Mouse (Mus musculus) macrophage (primary cell): ENCODE data around the gene Tmco1. TPM values are rescaled to one million over a fixed set of nuclear protein-coding genes. Genes with fewer than 3 reads are reported as not detected.
"Not testable (repeated sequence)": the region's sequence is repeated elsewhere in the genome, so short reads cannot be mapped to it uniquely, and the experiment has no call there.

ENCODE experiments used
- H3K27ac ChIP-seq: fragments of 350-480 bp; formaldehyde crosslinking; 2 replicates; pipeline ENCODE4 v1.9.0; 2021
- H3K36me3 ChIP-seq: fragments of 350-480 bp; formaldehyde crosslinking; 2 replicates; pipeline ENCODE4 v1.9.0; 2021; ENCODE audit errors: inconsistent target
- H3K4me3 ChIP-seq: fragments of 350-480 bp; formaldehyde crosslinking; 2 replicates; pipeline ENCODE4 v1.9.0; 2021; ENCODE audit errors: inconsistent target
- H3K79me2 ChIP-seq: fragments of 350-480 bp; formaldehyde crosslinking; 2 replicates; pipeline ENCODE4 v1.9.0; 2021; ENCODE audit errors: inconsistent target
- WGBS: methylation state at CpG from one replicate; pipeline ENCODE4 v1.1.7; 2026; ENCODE audit warnings: inconsistent platforms; ENCODE audit not compliant: missing documents; 5-methylcytosine and 5-hydroxymethylcytosine counted together
- polyA plus RNA-seq: library from polyadenylated mRNA; stranded (reverse); fragments of 250-400 nt; gene quantifications from 3 replicates; pipeline ENCODE4 v1.2.4, GENCODE M21; 2018; ENCODE audit warnings: inconsistent platforms

The Tmco1 gene
- polyA plus RNA-seq, 1 experiment from 2014 or later: 127 TPM

DNA sequence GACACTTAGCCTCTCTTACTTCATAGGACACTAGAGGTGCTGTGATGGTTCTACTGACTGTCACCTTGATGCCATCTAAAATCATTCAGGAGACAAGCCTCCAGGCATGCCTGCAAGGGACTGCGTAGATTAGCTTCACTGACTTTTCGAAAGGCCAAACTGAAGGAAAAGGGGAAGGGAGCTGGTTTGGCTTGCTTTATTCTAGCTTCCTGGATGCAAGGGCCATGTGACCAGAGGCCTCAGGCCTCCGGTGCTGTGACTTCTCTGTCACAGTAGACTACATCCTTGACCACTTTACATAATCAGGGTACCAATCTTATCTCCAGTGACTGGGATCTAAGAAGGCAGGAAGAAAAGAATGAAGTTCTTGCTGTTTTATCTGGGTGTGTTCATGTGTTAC, 28.2 kb downstream of the Tmco1 start:
- H3K36me3 ChIP-seq: no peaks in the 10 kb centered on the region
- no peaks in the 10 kb centered on the region for H3K79me2 ChIP-seq
- 18% methylated on average over 3 of the region's 3 CpGs for WGBS
- H3K4me3 ChIP-seq: no peak overlapping the region
- H3K27ac ChIP-seq: peak overlapping the region; percentile 90

DNA sequence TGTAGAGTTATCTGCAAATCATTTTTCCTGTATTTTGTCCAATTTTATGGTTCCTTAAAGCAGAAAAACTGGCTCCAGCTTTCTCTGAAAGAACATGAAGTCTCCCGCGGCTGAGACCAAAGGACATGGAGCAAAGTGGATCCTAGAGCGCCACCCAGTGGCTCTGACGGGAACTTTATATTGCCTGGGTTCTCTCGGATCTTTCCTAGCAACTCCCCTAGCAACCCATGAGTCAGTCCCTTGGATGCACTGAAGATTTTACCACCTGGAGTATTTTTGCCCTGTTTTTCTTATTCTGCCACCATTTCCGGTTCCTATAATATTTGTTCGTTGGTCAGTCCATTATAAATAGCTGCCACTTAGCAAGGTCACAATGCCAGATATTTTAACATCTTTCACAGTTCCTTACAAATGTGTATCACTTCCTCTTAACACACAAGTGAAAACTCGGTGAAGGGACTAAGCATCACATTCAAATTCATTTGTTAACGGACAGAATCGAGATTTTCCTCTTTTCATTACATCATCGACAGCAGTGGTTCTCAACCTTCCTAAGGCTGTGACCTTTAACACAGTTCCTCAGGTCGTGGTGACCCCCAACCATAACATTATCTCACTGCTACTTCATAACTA, 29.4 kb downstream of the Tmco1 start:
- no peaks in the 10 kb centered on the region for H3K36me3 ChIP-seq
- no peak overlapping the region for H3K4me3 ChIP-seq
- WGBS: 1% methylated on average over 12 of the region's 12 CpGs
- H3K27ac ChIP-seq: peak overlapping the region; percentile 90
- no peaks in the 10 kb centered on the region for H3K79me2 ChIP-seq

DNA sequence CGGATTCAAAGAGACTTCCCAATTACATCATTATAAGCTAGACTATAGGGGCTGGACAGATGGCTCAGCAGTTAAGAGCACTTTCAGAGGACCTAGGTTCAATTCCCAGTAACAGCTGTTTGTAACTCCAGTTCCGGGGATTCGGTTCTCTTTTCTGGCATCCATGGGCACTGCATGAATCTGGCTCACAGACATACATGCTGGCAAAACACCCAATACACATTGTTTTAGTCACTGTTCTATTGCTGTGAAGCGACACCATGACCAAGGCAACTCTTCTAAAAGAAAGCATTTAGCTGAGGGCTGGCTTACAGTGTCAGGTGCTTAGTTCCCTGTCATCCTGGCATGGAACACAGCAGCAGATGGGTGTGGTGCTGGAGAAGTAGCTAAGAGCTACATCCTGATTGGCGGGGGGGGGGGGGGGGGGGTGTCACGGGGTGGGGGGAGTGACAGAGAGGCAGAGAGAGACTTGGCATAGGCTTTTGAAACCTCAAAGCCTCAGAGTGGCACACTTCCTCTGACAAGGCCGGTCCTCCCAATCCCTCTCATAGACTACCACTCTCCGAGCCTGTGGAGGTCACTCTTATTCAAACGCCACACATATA, 31.1 kb downstream of the Tmco1 start:
- peak overlapping the region; percentile 90 for H3K27ac ChIP-seq

DNA sequence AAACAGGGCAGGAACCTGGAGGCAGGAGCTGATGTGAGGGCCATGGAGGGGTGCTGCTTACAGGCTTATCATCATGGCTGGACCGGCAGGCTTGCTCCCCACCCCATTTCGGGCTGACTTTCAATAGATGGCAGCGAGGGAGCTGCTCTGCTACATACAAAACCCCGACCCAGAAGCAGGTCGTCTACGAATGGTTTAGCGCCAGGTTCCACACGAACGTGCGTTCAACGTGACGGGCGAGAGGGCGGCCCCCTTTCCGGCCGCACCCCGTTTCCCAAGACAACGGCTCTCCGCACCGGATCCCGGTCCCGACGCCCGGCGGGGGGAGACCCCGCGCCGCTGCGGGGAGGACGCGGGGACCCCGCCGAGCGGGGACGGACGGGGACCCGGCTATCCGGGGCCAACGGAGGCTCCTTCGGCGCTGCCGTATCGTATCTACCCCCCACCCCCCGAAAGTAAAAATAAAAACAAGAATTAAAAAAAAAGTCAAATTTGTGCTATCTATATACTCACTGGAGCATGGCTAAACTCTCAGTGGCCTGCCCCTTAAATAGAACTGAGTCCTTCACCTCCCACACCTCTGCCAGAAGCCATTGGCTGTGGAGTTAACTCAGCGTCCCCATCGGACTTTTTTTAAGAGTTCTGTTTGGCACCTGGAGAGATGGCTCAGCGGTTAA, 32.1 kb downstream of the Tmco1 start:
- WGBS: 2% methylated on average over 37 of the region's 47 CpGs
- no peaks in the 10 kb centered on the region for H3K79me2 ChIP-seq
- H3K4me3 ChIP-seq: peak overlapping the region; percentile 7; the same call in 1 of the 2 replicates
- peak overlapping the region; percentile 90 for H3K27ac ChIP-seq
- no peaks in the 10 kb centered on the region for H3K36me3 ChIP-seq

More for the DNA sequence above, 31.1 kb downstream of the Tmco1 start:
- Histone ChIP-seq H3K36me3 (no peaks in the 10 kb centered on the region), H3K4me3 (peak overlapping the region; percentile 7; the same call in 1 of the 2 replicates), H3K79me2 (no peaks in the 10 kb centered on the region)
- 29% methylated on average over 8 of the region's 9 CpGs for WGBS

DNA sequence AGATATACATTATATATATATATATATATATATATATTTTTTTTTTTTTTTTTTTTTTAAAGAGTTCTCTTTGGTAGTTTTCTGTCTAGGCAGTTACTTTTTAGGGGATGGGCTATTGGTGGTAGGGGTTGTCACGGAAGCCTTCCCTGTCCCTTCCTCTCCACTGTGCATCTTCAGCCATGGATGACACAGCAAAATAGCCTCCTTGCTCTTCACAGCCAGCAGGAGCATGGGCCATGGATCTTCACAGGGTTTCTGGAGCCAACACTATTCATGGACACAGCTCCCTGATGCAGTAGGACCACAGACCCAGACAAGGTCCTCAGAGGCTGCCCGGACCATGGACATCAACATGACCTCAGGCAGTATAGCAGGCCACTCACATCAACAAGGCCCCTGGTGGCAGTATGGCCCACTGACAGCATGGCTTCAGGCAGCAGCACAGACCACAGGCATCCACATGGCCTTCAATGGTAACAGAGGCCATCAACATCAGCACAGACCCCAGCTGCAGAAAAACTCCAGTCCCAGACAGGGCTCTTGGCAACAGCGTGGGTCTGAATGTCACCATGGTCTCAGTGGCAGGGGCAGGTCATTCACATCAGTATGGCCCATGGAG, 32.8 kb downstream of the Tmco1 start:
- Histone ChIP-seq H3K4me3 (no peak overlapping the region), H3K36me3 (no peaks in the 10 kb centered on the region), H3K79me2 (no peaks in the 10 kb centered on the region), H3K27ac (peak overlapping the region; percentile 48)
- WGBS: 100% methylated on average over 2 of the region's 3 CpGs

DNA sequence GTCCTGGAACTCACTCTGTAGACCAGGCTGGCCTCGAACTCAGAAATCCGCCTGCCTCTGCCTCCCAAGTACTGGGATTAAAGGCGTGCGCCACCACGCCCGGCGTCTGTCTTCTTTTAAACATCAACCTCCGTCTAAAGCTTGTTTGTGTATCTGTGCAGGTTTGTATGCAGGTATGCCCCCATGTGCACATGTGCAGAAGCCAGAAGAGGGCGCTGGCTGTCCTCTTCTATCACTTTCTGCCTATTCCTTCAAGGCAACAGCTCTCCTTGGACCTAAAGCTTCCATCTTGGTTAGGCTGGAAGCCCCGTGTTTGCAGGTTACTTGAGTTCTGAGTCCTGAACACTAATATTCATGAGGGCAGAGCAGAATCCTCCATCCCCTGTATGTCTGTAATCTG, 34.7 kb downstream of the Tmco1 start:
- Histone ChIP-seq H3K36me3 (no peaks in the 10 kb centered on the region), H3K79me2 (no peaks in the 10 kb centered on the region), H3K4me3 (no peak overlapping the region), H3K27ac (no peak overlapping the region)
- 94% methylated on average over 6 of the region's 10 CpGs for WGBS

DNA sequence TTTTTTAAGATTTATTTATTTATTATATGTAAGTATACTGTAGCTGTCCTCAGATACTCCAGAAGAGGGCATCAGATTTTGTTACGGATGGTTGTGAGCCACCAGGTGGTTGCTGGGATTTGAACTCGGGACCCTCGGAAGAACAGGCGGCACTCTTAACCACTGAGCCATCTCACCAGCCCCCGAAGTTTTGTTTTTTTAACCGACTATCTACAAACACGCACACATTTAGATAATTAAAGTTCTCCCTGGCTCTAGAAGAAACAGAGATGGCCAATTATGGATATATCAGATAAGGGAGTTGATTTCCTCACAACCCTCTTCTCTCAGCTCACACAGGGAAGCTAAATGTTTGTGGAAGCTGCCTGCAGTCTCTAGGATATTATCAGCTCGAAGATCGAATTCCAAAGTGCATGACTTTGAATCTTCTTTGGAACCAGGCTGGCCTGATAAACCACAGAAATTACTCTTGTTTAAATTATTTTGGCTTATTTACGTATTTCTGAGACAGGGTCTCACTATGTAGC, 37.9 kb downstream of the Tmco1 start:
- not testable (repeated sequence) for H3K4me3 ChIP-seq, H3K27ac ChIP-seq, H3K36me3 ChIP-seq
- 96% methylated on average over 9 of the region's 10 CpGs for WGBS
- peaks cover 12% of the 10 kb centered on the region for H3K79me2 ChIP-seq

DNA sequence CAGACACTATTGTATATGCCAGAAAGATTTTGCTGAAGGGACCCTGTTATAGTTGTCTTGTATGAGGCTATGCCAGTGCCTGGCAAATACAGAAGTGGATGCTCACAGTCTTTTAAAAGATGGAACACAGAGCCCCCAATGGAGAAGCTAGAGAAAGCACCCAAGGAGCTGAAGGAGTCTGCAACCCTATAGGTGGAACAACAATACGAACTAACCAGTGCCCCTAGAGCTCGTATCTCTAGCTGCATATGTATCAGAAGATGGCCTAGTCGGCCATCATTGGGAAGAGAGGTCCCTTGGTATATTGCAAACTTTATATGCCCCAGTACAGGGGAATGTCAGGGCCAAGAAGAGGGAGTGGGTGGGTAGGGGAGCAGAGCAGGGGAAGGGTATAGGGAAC, 41.0 kb downstream of the Tmco1 start:
- not testable (repeated sequence) for H3K36me3 ChIP-seq
- Histone ChIP-seq H3K4me3 (peak overlapping the region; percentile 73), H3K79me2 (peaks cover 40% of the 10 kb centered on the region), H3K27ac (peak overlapping the region; percentile 90)
- WGBS: 54% methylated on average over 3 of the region's 3 CpGs

DNA sequence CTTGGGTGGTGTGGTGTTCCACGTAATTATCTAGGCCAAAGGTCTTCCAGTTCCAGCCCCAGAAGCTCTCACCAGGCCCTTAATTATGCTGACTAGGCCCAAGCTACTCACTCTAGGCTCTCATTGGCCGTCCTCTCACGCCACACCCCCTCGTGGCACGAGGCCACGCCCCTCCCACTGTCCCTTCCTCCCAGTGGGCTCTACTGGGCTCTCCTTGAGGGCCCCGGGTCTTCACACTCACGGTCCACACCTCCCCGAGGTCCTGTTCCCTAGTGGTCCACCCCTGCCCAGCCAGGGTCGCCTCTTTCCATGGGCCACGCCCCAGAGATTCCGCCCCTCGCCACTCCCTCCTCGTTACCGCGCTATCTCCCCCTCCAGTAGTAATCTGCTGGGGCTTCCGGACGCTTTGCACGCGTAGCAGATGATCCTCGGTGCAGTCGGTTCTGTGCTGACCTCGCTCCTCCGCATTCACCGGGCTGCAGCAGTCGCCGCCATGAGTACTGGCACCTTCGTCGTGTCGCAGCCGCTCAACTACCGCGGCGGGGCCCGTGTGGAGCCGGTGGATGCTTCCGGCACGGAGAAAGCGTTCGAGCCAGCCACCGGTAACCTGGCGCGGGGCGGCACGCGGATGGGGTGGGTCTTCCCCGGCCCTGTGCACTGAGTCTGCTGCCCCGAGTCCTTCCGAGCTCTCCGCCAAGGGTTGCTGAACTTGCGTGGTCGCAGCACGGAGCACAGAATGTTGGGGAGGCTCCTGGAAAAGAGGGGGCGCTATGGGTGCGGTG, 41.8 kb downstream of the Tmco1 start, which contains the start of gene Aldh9a1:
Aldh9a1 (plus strand) TSS at position 177 of the 782 bp plus-strand sequence.
- under 1% methylated on average over 54 of the region's 55 CpGs for WGBS

DNA sequence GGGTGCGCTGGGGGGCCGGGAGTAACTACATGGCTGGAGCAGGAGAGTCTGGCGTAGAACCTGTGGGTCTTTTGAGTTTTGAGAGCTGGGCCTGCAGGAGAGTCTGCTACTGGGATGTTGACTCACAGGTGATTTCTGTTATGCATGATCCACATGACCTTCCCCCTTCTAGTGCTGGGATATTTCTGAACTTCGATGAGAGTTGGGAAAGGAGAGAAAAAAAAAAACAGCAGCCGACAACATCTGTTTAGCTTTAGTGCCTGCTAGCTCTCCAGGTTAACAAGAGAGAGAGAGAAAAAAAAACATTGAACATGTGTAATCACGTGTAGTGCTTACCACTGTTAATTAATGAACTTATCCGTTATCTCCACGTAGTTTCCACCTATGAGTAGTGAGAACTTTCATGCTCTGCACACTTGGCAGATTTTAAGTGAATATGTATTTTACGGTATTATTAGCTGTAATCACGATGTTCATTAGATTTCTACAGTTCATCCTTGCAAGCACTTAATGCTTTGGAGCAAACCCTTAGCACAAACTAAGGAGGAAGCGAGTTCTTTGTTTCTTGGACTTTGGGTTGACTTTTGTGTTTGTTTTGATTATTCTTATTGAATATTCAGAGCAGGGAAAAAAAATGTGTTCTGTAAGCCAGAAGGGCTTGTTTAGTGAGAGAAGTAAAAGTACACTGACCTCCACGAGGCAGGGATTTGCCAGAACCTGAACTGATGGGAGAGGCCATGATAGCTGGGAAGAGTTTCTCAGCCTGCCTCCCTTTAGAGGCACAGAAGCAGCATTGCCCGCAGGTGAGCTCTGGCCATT, 42.6 kb downstream of the Tmco1 start:
- 34% methylated on average over 13 of the region's 13 CpGs for WGBS
- Histone ChIP-seq H3K79me2 (peaks cover 40% of the 10 kb centered on the region), H3K27ac (peak overlapping the region; percentile 90), H3K4me3 (peak overlapping the region; percentile 73), H3K36me3 (peaks cover 16% of the 10 kb centered on the region)

More for the DNA sequence above, 41.8 kb downstream of the Tmco1 start, which contains the start of gene Aldh9a1:
- Histone ChIP-seq H3K27ac (peak within 1 kb of the TSS; percentile 90), H3K79me2 (peaks cover 40% of the 10 kb centered on the region), H3K4me3 (peak within 1 kb of the TSS; percentile 73), H3K36me3 (peaks cover 8% of the 10 kb centered on the region)

DNA sequence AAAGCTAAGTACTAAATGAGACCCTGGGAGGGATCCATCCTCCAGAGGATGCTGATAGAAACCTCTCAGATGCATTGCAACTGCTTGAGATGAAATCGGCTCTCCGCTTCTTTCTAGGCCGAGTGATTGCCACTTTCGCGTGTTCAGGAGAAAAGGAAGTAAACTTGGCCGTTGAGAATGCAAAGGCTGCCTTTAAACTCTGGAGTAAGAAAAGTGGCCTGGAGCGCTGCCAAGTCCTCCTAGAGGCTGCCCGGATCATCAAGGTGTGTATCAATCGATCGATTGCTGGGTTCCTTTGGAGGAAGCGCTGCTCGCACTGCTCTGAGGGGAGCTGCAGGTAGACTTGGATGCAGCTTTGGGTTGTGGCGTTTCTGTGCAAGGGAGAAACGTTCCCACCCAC, 44.2 kb downstream of the Tmco1 start:
- H3K27ac ChIP-seq: no peak overlapping the region
- peaks cover 32% of the 10 kb centered on the region for H3K36me3 ChIP-seq
- H3K4me3 ChIP-seq: no peak overlapping the region
- peaks cover 40% of the 10 kb centered on the region for H3K79me2 ChIP-seq
- 67% methylated on average over 14 of the region's 14 CpGs for WGBS

DNA sequence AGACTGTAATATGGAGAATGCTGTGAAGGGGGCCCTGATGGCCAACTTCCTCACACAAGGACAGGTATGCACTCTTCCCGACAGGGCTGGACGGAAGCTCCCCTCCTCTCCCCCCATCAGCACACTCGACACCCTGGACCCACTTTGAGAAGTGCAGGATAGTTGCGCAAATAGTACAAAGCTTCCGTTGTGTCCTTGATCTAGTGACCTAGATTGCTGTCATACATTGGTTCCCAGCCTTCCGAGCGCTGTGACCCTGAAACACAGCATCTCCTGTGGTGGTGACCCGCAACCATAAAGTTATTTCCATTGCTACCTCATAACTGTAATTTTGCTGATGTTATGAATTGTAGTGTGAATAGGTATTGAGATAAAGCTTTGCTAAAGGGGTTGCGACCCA, 49.2 kb downstream of the Tmco1 start:
- H3K27ac ChIP-seq: no peak overlapping the region
- peaks cover 63% of the 10 kb centered on the region for H3K36me3 ChIP-seq
- WGBS: 92% methylated on average over 9 of the region's 9 CpGs
- H3K79me2 ChIP-seq: peaks cover 15% of the 10 kb centered on the region
- no peak overlapping the region for H3K4me3 ChIP-seq

DNA sequence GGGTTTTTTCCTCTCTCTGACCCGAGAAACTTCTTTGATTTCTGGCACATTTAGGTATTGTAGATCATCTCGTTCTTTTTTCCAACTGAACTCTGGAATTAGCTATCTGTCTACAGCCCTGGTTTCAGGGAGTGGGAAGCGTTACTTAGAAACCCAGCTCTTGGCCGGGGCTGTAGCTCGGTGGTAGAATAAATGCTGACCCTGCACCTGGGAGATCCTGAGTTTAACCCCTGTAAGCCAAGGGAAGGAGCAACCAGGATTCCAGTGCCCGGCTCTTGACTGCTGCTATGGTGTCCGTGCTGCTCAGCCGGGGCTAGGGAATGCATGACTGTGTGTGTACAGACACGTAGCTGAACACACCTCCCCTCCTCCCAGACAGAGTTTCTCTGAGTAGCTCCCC, 50.6 kb downstream of the Tmco1 start:
- peaks cover 76% of the 10 kb centered on the region for H3K36me3 ChIP-seq

More for the DNA sequence above, 50.6 kb downstream of the Tmco1 start:
- Histone ChIP-seq H3K27ac (no peak overlapping the region), H3K79me2 (peaks cover 2% of the 10 kb centered on the region; the same call in 1 of the 2 replicates), H3K4me3 (no peak overlapping the region)
- 94% methylated on average over 9 of the region's 9 CpGs for WGBS
